Comparison of ENCODE assay signal across 17 mouse cellular contexts in genomic region chr2:26116550-26116949, GRCm38 (mm10).
"Had no signal": no experiment of that assay in that cellular context is flagged by ENCODE, and none has a peak within 500 bp of the region (broad histone marks: within the 10 kb centered on the region; RNA-seq: fewer than 3 reads in every experiment).

No protein-coding gene starts in this region.

- H3K27ac ChIP-seq: layer of hippocampus, adult 2 months; limb, embryonic 13.5 days; liver, embryonic 15.5 days; midbrain, embryonic 10.5 days; midbrain, embryonic 15.5 days; neural tube, embryonic 13.5 days had no signal

- DNase-seq: kidney, adult 18-20 months; kidney, postnatal 36 days; left cerebral cortex, postnatal 4 days; lung, embryonic 14.5 days; lung, postnatal 10 days; lung, postnatal 4 days; retina, postnatal 1 day; right cerebral cortex, postnatal 4 days; spleen, adult 18-20 months; thymus, adult 18-20 months; thymus, postnatal 14 days had no signal

- H3K9me3 ChIP-seq: limb, embryonic 13.5 days; liver, embryonic 15.5 days; midbrain, embryonic 10.5 days; midbrain, embryonic 15.5 days; neural tube, embryonic 13.5 days had no signal

- ATAC-seq: midbrain, embryonic 15.5 days had no signal

- H3K9ac ChIP-seq: limb, embryonic 13.5 days; liver, embryonic 15.5 days; lung, embryonic 14.5 days; midbrain, embryonic 15.5 days; neural tube, embryonic 13.5 days had no signal

- H3K36me3 ChIP-seq: limb, embryonic 13.5 days; liver, embryonic 15.5 days; midbrain, embryonic 10.5 days; midbrain, embryonic 15.5 days; neural tube, embryonic 13.5 days had no signal

- H3K4me2 ChIP-seq: limb, embryonic 13.5 days; liver, embryonic 15.5 days; lung, embryonic 14.5 days; midbrain, embryonic 15.5 days; neural tube, embryonic 13.5 days had no signal

- H3K4me3 ChIP-seq: layer of hippocampus, adult 2 months; limb, embryonic 13.5 days; liver, embryonic 15.5 days; midbrain, embryonic 10.5 days; midbrain, embryonic 15.5 days; neural tube, embryonic 13.5 days had no signal
